Mouse (Mus musculus): ENCODE measurements around the gene Ubn2.
"Not testable (repeated sequence)": the region's sequence is repeated elsewhere in the genome, so short reads cannot be mapped to it uniquely, and the experiment has no call there.

The Ubn2 gene

GRCm38 (mm10) chr6:38533428-38534405 is 100.0 kb downstream of the Ubn2 start, which contains the start of gene Fmc1:
Fmc1 (plus strand) TSS chr6:38533502.
- DNase-seq (ENCODE audit: low spot score in 2 of 2), result peak; percentile 99 to 100

GRCm38 (mm10) chr6:38534640-38535365 is 101.1 kb downstream of the Ubn2 start:
- peak; percentile 94 to 98 for DNase-seq (ENCODE audit: low spot score in 2 of 2)

DNA sequence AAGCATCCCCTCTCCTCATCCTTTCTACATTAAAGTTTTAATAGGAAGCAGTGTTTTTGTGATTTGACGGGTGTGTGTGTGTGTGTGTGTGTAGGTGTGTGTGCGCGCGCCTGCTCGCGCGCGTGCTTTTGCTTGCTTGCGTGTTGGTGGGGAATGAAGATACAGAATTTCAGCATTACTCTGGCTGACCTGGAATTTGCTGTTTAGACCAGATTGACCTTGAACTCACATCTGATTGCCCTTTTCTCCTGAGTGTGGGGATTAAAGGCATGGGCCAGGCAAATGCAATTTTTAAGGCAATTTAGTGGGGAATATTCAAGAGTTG is 101.6 kb downstream of the Ubn2 start:
- no peak for DNase-seq (ENCODE audit: low spot score in 2 of 2)

GRCm38 (mm10) chr6:38535788-38536187 is 102.0 kb downstream of the Ubn2 start:
- DNase-seq (ENCODE audit: low spot score in 2 of 2), result no peak

- not testable (repeated sequence) for DNase-seq (ENCODE audit: low spot score in 2 of 2)
These were observed 110.4 kb downstream of the Ubn2 start for GRCm38 (mm10) chr6:38544141-38544540.

GRCm38 (mm10) chr6:38547005-38547404 is 113.3 kb downstream of the Ubn2 start:
- not testable (repeated sequence) for DNase-seq (ENCODE audit: low spot score in 2 of 2)

GRCm38 (mm10) chr6:38547707-38548106 is 114.0 kb downstream of the Ubn2 start:
- DNase-seq (ENCODE audit: low spot score in 2 of 2), result no peak

DNA sequence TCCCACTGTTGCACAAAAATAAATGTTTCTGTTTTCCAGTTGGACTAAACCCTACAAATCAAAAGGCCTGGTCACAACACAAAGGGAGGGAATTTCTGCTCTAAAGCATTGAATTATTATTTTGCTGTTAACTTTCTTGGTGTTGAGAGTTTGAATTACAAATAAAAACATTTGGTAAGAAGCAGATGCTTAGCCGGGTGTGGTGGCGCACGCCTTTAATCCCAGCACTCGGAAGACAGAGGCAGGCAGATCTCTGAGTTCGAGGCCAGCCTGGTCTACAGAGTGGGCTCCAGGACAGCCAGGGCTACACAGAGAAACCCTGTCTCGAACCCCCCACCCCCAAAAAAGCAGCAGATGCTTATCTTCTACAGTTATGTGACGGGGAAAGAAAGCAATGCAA is 114.8 kb downstream of the Ubn2 start:
- not testable (repeated sequence) for DNase-seq (ENCODE audit: low spot score in 2 of 2)

DNA sequence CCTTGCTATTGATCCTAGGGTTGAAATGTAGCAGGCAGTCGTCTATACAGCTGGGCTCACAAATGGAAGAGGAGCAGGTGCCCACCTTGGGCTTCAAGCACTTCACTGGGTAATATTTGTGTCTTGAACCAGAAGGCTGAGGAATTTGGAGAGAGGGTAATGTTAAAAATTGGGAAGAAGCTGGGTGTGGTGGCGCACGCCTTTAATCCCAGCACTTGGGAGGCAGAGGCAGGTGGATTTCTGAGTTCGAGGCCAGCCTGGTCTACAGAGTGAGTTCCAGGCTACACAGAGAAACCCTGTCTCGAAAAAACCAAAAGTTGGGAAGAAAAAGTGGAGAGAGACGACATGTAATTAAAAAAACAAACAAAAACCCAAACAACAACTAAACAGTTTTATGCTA is 116.1 kb downstream of the Ubn2 start:
- DNase-seq (ENCODE audit: low spot score in 2 of 2), result not testable (repeated sequence)

GRCm38 (mm10) chr6:38550250-38551061 is 116.7 kb downstream of the Ubn2 start:
- peak; percentile 73 to 77 for DNase-seq (ENCODE audit: low spot score in 2 of 2)

- peak; percentile 98 to 99 for DNase-seq (ENCODE audit: low spot score in 2 of 2)
These were observed 117.6 kb downstream of the Ubn2 start, which contains the start of gene Luc7l2 for GRCm38 (mm10) chr6:38551062-38551988. Luc7l2 (plus strand) TSS chr6:38551334.

DNA sequence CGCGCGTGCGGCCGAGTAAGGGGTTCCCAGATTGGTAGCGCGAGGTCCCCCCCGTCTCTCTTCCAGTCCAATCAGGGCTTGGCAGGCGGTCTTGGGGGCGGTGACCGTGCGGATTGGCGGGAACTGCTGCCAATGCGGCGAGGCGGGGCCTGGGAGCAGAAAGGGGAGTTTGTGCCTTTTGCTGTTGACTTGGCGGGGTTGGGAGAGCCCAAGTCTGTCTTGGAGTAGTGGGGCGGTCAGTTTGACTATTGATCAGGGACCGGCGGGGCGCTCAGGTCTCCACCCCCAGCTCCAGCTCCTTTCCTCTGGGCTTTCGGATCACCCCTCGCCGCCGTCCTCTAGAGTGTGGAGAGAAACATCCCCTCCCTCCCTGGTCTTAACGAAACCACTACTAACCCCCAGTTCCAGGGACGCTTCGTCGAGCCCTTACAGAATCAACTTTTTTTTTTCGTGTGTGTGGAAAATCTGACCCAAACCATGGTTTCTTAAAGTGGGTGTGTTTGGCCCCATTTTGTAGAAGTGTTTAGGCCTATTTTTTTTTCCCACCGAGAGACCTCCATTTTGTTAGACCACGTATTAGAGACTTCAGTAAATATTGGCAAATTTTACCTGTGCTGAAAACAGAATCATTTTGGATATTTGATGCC is 118.4 kb downstream of the Ubn2 start:
- peak; percentile 98 to 99 for DNase-seq (ENCODE audit: low spot score in 2 of 2)

DNA sequence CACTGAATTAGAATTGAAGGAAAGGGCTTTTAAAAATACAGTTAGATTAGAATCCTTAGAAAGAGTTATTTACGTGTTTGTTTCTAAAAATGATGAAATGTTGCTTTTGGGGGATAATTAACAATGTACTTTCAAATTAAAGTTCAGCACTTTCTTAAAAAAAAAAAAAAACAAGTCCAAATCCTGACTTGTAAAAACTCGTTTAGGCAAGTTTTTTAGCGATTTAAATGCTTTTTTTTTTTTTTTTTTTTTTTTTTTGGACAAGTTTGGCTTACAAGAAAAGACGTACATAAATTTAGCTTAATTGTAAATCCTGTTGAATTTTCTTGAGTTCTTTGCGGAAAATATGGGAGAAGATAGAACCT is 118.9 kb downstream of the Ubn2 start:
- no peak for DNase-seq (ENCODE audit: low spot score in 2 of 2)

All from right cerebral cortex, postnatal 10 days (tissue).